Mouse (Mus musculus): ENCODE results near the gene Tapbpl.

The Tapbpl gene

GRCm38 (mm10) chr6:125239547-125239946 is 7.9 kb upstream of the Tapbpl start:
- no peak for DNase-seq (ENCODE audit: low spot score in 2 of 2)

- no peak for DNase-seq (ENCODE audit: low spot score in 2 of 2)
Measured at GRCm38 (mm10) chr6:125238396-125238795, 6.7 kb upstream of the Tapbpl start.

- no peak for DNase-seq (ENCODE audit: low spot score in 2 of 2)
Measured at GRCm38 (mm10) chr6:125237421-125237820, 5.8 kb upstream of the Tapbpl start.

DNA sequence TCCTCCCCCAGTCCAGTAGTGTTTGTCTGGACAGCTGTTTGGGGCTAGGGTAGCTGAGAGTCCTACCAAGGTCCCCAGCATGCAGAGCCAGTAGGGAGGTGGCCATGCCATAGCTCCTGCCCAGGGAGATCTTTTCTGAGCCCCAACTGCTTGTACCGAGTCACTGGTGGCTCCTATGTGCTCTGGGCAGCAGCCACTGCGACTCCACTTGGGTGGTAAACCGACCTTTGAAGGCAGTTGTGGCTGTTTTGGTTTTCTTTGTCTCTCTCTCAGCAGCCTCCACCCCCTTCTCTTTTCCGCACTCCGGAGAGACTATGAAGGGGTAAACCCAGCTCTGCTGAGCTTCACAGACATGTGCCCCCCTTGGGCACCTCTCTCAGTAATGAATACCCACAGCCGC is 5.1 kb upstream of the Tapbpl start, which contains the start of gene Cd27:
Gene Cd27 (minus strand): TSS at position 229 of the 400 bp plus-strand sequence.
- no peak for DNase-seq (ENCODE audit: low spot score in 2 of 2)

DNA sequence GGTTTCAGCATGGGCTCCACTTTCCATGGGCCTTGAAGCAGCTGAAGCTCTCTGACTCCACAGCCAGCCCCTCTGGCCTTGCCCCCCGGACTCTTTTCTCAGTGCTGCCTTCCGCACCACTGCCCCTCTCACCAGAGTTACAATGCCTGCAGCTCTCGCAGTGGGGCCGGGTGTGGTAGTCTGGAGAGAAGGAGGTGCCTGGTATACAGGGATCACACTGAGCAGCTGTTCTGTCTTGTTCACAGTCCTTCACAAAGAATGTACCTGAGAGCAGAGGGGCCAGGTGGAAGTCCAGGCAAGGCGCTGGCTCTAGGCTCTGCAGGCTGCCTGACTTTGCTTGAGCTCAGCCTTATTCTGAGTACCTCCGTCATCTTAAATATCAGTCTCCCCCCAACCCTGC is 4.7 kb upstream of the Tapbpl start:
- DNase-seq (ENCODE audit: low spot score in 2 of 2), result no peak

- DNase-seq (ENCODE audit: low spot score in 2 of 2), result no peak
Measured at GRCm38 (mm10) chr6:125234520-125234828, 2.8 kb upstream of the Tapbpl start.

- no peak for DNase-seq (ENCODE audit: low spot score in 2 of 2)
Measured at GRCm38 (mm10) chr6:125233816-125234519, 2.3 kb upstream of the Tapbpl start.

DNA sequence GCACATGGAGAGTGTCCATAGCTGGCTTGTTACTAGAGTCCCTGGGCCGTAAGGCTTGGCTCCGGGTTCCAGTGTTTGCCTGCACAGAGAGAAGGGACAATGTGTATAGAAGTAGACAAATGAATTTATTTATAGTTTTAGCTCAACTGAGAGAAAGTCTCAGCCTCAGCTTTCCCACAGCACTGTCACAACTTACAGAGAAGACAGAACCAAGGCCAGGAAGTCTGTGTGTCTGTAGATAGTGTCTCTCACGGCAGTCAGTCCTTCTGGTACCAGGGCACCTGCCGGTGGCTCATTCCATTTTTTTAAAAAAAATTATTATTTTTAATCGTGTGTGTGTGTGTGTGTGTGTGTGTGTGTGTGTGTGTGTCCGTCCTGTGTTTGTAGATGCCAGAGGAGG is 856 bp upstream of the Tapbpl start:
- DNase-seq (ENCODE audit: low spot score in 2 of 2), result no peak

GRCm38 (mm10) chr6:125232045-125232437 is 381 bp upstream of the Tapbpl start:
- DNase-seq (ENCODE audit: low spot score in 2 of 2), result no peak

DNA sequence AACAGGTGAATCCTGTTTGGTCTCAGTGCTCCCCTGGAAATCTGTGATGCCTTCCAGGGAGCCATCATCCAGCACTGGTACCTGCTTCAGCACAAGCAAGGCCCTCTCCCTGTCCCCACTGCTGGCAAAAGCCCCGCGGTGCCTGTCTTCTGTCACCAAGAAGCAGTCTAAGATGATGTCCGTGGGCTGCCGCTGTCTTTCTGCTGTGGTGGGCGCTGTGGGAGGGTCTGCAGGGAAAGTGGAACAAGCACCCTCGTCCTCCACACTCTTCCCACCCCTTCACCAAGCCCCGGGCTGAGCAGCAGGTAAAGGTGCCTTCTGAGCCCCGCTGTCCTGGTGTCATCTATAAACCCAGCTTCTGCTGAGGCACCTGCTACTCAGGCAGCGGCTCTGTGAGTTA is 1.1 kb downstream of the Tapbpl start:
- no peak for DNase-seq (ENCODE audit: low spot score in 2 of 2)

- DNase-seq (ENCODE audit: low spot score in 2 of 2), result no peak
Measured at GRCm38 (mm10) chr6:125225518-125226115, 6.0 kb downstream of the Tapbpl start.

GRCm38 (mm10) chr6:125222577-125222976 is 9.1 kb downstream of the Tapbpl start:
- DNase-seq (ENCODE audit: low spot score in 2 of 2), result no peak

DNA sequence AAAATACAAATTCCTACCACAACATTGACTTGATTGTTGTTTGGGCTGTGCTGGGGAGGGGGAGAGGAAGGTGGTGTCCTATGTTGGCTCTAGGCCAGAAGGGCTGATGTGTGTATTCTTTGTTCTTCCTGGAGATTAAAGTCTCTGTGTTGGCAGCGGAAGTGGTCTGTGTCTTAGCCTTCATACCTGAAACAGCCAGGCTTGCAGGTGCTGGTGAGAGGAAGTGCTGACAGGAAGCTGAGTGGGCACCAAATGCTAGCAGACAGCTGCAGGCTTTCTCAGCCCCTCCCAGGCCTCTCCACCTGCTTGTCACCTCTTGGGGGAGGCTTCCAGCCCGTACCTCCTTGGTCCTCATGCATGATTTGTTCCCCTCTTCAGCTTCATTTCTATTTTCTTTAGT is 9.5 kb downstream of the Tapbpl start:
- DNase-seq (ENCODE audit: low spot score in 2 of 2), result peak; percentile 47 to 57

DNA sequence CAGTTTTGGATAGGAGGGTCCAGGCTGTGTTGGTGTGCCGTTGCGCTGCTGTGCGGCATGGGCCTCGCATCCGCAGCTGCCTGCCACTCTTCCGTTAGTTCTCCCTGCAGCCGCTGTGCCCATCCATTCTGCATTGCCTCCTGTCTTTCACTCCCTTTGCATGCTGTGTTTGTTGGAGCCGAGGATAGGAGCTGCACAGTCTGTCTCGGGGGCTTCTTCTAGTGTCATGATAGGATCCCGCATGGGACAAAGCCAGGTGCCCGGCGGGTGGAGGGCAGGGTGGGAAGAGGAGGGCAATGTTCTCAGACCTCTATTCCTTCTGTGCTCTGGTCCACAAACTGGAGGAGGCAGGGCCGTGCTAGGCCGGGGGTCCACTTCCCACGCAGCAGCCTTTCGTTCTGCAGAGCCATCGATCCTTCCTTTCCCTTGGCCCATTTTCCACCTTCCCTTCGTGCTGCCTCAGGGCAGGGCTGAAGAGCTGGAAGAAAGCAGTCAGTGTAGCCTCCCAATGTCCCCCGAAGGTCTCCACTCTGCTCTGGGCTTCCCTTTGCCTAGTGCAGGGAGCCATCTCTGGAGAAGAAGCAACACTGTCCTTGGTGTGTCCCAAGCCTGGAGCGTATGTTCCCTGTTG is 10.4 kb downstream of the Tapbpl start:
- DNase-seq (ENCODE audit: low spot score in 2 of 2), result no peak

- peak in 1 of 2 experiments; percentile 66 for DNase-seq (ENCODE audit: low spot score in 2 of 2)
Measured at GRCm38 (mm10) chr6:125218963-125219362, 12.7 kb downstream of the Tapbpl start.

DNA sequence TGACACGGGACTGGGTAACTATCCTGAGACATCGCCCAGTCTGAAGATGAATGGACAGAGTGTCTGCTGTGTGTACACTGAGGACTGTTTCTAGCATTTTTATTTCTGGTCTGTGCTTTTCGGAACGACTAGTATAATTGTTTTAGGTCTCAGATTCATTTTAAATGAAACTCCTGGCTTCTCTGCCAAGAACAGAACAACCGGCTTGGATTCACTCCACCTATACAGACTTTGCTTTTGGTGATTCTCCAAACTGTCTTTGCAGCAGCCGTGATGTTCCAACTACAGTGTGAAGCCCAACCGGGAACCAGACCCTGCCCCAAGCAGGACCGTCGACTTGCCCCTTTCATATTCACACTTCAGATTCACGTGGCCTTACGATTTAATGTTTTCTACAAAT is 13.8 kb downstream of the Tapbpl start:
- no peak for DNase-seq (ENCODE audit: low spot score in 2 of 2)

DNA sequence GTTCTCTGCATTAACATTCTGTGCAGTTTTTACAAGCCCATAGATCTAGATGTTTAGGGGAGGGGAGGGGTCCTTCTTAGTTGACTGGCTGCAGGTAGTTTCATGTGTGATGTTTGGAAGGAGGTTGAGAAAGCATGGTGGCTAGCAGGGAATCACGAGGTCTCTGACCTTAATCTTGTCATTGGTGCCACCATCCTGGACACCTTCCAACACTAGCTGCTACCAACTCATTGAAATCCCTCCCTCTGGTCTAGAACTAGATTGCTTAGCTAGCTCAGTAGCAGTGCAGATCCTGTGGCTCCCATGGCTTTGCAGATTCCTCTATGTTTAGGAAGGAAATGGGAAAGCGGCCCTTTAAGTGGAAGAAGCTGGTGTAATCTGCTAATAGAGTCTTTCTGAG is 14.8 kb downstream of the Tapbpl start:
- no peak for DNase-seq (ENCODE audit: low spot score in 2 of 2)

GRCm38 (mm10) chr6:125215148-125215954 is 16.3 kb downstream of the Tapbpl start, which contains the start of gene Vamp1:
Vamp1 (plus strand) TSS chr6:125215551.
- peak; percentile 82 to 89 for DNase-seq (ENCODE audit: low spot score in 2 of 2)

- no peak for DNase-seq (ENCODE audit: low spot score in 2 of 2)
Measured at GRCm38 (mm10) chr6:125213715-125214114, 17.9 kb downstream of the Tapbpl start.

DNA sequence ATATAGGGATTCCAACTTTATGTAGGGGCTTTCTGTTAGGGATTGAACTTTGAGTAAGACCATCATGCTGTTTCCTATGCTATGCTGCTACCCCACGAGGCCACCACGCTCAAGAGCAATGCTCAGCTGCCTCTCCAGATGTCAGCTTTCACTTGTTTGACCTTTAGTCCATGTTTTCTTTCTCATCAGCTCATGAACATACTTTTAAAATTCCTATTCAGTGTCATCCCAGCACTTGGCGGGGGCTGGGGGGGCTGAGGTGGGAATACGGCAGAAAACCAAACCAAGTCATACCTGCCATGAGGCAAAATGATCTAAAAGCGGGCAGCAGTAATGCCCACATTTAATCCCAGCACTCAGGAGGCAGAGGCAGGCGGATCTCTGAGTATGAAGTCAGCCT is 18.5 kb downstream of the Tapbpl start:
- no peak for DNase-seq (ENCODE audit: low spot score in 2 of 2)

- no peak for DNase-seq (ENCODE audit: low spot score in 2 of 2)
Measured at GRCm38 (mm10) chr6:125212621-125213020, 19.0 kb downstream of the Tapbpl start.

DNA sequence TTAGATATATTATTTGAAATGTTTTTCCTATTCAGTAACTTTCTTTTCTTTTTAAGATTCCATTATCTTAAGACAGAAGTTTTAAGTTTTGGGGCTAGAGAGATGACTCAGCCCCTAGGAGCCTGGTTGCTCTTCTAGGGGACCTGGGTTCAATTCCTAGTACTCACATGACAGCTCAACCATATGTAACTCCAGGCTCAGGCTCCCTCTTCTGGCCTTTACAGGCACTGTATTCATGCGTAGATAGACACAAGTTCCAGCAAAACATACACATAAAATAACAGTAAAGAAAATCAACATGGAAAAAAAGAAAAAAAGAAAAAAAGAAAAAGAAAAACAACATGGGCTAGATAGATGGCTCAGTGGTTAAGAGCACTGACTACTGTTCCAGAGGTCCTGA is 21.2 kb downstream of the Tapbpl start:
- no peak for DNase-seq (ENCODE audit: low spot score in 2 of 2)
